Mouse (Mus musculus) heart, embryonic 13.5 days (tissue): ENCODE data around the gene Tmem94. TPM values are rescaled to one million over a fixed set of nuclear protein-coding genes. Genes with fewer than 3 reads are reported as not detected.

Source experiments
- ATAC-seq: fragments of 200-750 bp; cut with Nextera tagmentation; 2 replicates; pipeline ENCODE4 v1.8.0; 2017; ENCODE audit warnings: moderate TSS enrichment; ENCODE audit not compliant: insufficient number of reproducible peaks, low FRiP score, low TSS enrichment; ENCODE audit errors: extremely low read depth
- H3K27ac ChIP-seq: fragments of 300-500 bp; sonication (generic); replicated peaks from 2 replicates; pipeline ENCODE4 v1.5.1; 2015; ENCODE audit warnings: moderate library complexity, mild to moderate bottlenecking, inconsistent platforms
- H3K27me3 ChIP-seq: fragments of 300-500 bp; sonication (generic); replicated peaks from 2 replicates; pipeline ENCODE4 v1.6.1; 2015; ENCODE audit warnings: mild to moderate bottlenecking, inconsistent platforms
- H3K36me3 ChIP-seq: fragments of 300-500 bp; sonication (generic); 2 replicates; pipeline ENCODE4 v1.6.1; 2015; ENCODE audit warnings: mild to moderate bottlenecking, inconsistent platforms
- H3K4me1 ChIP-seq: fragments of 300-500 bp; sonication (generic); 2 replicates; pipeline ENCODE4 v1.6.1; 2015; ENCODE audit warnings: inconsistent platforms
- H3K4me2 ChIP-seq: fragments of 300-500 bp; sonication (generic); 2 replicates; pipeline ENCODE4 v1.6.1; 2015; ENCODE audit warnings: inconsistent platforms, mild to moderate bottlenecking, moderate library complexity
- H3K4me3 ChIP-seq: fragments of 300-500 bp; sonication (generic); 2 replicates; pipeline ENCODE4 v1.5.1; 2015; ENCODE audit warnings: moderate library complexity, mild to moderate bottlenecking, inconsistent platforms
- H3K9ac ChIP-seq: fragments of 300-500 bp; sonication (generic); 2 replicates; pipeline ENCODE4 v1.6.1; 2015; ENCODE audit warnings: inconsistent platforms, mild to moderate bottlenecking, moderate library complexity
- H3K9me3 ChIP-seq: fragments of 300-500 bp; sonication (generic); 2 replicates; pipeline ENCODE4 v1.6.1; 2016; ENCODE audit warnings: inconsistent platforms
- WGBS: fragments of 180-500 bp; shearing (Covaris S2); methylation state at CpG from one replicate; pipeline ENCODE4 v1.1.7; 2015; ENCODE audit warnings: mixed read lengths; 5-methylcytosine and 5-hydroxymethylcytosine counted together
- microRNA-seq: library from miRNA; unstranded; fragments of <30 nt; microRNA quantifications from one replicate; pipeline ENCODE4, GENCODE M21; 2016
- polyA plus RNA-seq: library from polyadenylated mRNA; unstranded; fragments of >200 nt; fragmentation: Nextera tagmentation; extraction: Ambion mirVana; gene quantifications from 2 replicates; pipeline ENCODE4 v1.2.1, GENCODE M21; 2015

The Tmem94 gene
- polyA plus RNA-seq, 1 experiment from 2014 or later: 39.4 TPM

- Histone ChIP-seq H3K4me2 (no peak overlapping the region), H3K27ac (no peak overlapping the region), H3K9me3 (peaks cover 5% of the 10 kb centered on the region; the same call in 1 of the 2 replicates), H3K27me3 (no peaks in the 10 kb centered on the region), H3K4me3 (no peak overlapping the region), H3K36me3 (peaks cover 66% of the 10 kb centered on the region), H3K9ac (no peak overlapping the region), H3K4me1 (peaks cover 39% of the 10 kb centered on the region)
- 92% methylated on average over 2 of the region's 2 CpGs for whole genome bisulfite sequencing
- ATAC-seq: no peak
These were observed 80.6 kb downstream of the Tmem94 start for GRCm38 (mm10) chr11:115845819-115846218.

Small RNAs within 50 kb of the gene (microRNA-seq; reads per million reads assigned to microRNA genes)
- gene Mir5621: not detected

Other genes starting within 250 kb of the Tmem94 start
- gene Sumo2, start 229.2 kb upstream of the Tmem94 start, polyA plus RNA-seq: 606 and 657 TPM in 2 replicates
- gene Nup85, start 201.0 kb upstream of the Tmem94 start, polyA plus RNA-seq: 111 and 113 TPM in 2 replicates
- 79.2 and 86.8 TPM in 2 replicates for gene Mrps7, start 161.5 kb upstream of the Tmem94 start, polyA plus RNA-seq
- gene Gga3, start 161.4 kb upstream of the Tmem94 start, polyA plus RNA-seq: 14.0 and 14.9 TPM in 2 replicates
- gene Mif4gd, start 152.5 kb upstream of the Tmem94 start, polyA plus RNA-seq: 23.1 and 24.6 TPM in 2 replicates
- gene Slc25a19, start 137.1 kb upstream of the Tmem94 start, polyA plus RNA-seq: 36.4 and 37.2 TPM in 2 replicates
- 86.6 and 90.0 TPM in 2 replicates for gene Grb2, start 56.8 kb upstream of the Tmem94 start, polyA plus RNA-seq
- gene Caskin2, start 48.2 kb downstream of the Tmem94 start, polyA plus RNA-seq: 20.0 and 20.1 TPM in 2 replicates
- gene Tsen54, start 49.3 kb downstream of the Tmem94 start, polyA plus RNA-seq: 24.4 and 27.5 TPM in 2 replicates
- 18.9 and 19.0 TPM in 2 replicates for gene Llgl2, start 58.6 kb downstream of the Tmem94 start, polyA plus RNA-seq
- gene Myo15b, start 93.0 kb downstream of the Tmem94 start, polyA plus RNA-seq: 0.17 and 0.27 TPM in 2 replicates
- 20.0 and 24.2 TPM in 2 replicates for gene Smim5, start 134.5 kb downstream of the Tmem94 start, polyA plus RNA-seq
- gene Smim6, start 146.6 kb downstream of the Tmem94 start, polyA plus RNA-seq: 1.4 TPM in 2 replicates
- 23.3 and 24.8 TPM in 2 replicates for gene Sap30bp, start 167.8 kb downstream of the Tmem94 start, polyA plus RNA-seq
- gene Recql5, start 168.0 kb downstream of the Tmem94 start, polyA plus RNA-seq: 11.6 and 12.7 TPM in 2 replicates
- gene Itgb4, start 209.3 kb downstream of the Tmem94 start, polyA plus RNA-seq: 0.99 and 1.1 TPM in 2 replicates
- gene Galk1, start 247.3 kb downstream of the Tmem94 start, polyA plus RNA-seq: 150 and 178 TPM in 2 replicates